In genomic region chr5:33657251-33657786, GRCm38 (mm10) we compare ENCODE assay signal across 1 mouse cellular context.
TF ChIP-seq lines count a peak whose summit lies in the region.

No protein-coding gene starts in this region.

TF ChIP-seq in CH12.LX, 34 proteins besides CTCF, POLR2A, EP300 and RAD21:
- TF ChIP-seq HCFC1 (IDR thresholded peaks at IDR 0.05; ENCODE audit: low read depth, low read length): no peak
- no peak for TF ChIP-seq TCF12 (IDR thresholded peaks at IDR 0.05; ENCODE audit: low read depth, low read length)
